Mouse (Mus musculus) megakaryocyte, embryonic 14.5 days (primary cell): ENCODE results near the gene Il3.

ENCODE experiments used
- FLI1 ChIP-seq: IDR thresholded peaks from 2 replicates; pipeline ENCODE4 v1.6.1; 2012; ENCODE audit warnings: low read length, inconsistent platforms, mixed read lengths
- GATA1 ChIP-seq: IDR thresholded peaks from 3 replicates; pipeline ENCODE4 v1.6.1; 2012; ENCODE audit warnings: mixed read lengths, low read length, inconsistent platforms, borderline replicate concordance

DNA sequence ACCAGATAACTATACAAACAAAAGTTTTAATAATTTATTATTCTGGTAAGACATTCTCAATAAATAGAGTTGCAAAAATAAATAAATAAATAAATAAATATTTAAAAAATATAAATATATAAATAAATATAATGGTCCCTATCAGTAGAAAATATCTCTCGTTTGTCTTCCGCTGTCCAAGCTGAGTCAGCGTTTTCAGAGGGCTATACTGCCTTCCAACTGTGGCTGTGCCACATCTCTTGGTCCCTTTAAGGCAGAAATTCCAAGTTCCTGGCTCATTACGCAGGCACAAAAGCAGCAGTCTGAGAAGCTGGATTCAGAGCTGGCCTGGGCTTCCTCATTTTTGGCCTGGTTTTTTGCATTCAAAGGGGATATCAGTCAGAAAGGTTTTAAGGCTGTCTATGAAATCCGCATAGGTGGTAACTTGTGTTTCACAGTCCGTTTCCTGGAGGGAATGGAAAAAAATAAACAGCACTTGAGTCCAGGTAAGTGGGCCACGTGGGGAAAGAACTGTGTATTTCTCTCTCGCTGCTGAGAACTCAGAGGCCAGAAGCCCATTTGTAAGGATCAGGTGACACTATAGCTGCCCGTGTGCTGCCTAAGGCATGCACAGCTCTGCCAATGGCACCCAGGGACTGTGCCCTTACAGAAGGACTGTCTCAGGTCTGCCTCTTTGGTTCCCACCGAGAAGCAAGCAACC, 19.7 kb downstream of the Il3 start:
- TF ChIP-seq GATA1, result no peak
- no peak for TF ChIP-seq FLI1
